Mouse (Mus musculus) heart, postnatal 0 days (tissue): ENCODE measurements at regions not wholly inside any gene's neighbourhood (a gene's known extent, or its start where the extent isn't known, plus 50 kb on each side); places are given as distances from the start of the nearest gene placed in this dataset.

Source experiments
- CTCF ChIP-seq: IDR thresholded peaks from 2 replicates; pipeline ENCODE4 v1.5.1; 2016; ENCODE audit warnings: antibody characterized with exemption, control low read depth, low read depth
- EP300 ChIP-seq: IDR thresholded peaks from 2 replicates; pipeline ENCODE4 v1.6.1; 2016; ENCODE audit warnings: antibody characterized with exemption, low read depth

- TF ChIP-seq CTCF: no peak
- no peak for TF ChIP-seq EP300
Measured at GRCm38 (mm10) chr4:40364329-40364728, 85.1 kb upstream of the Ndufb6 start.
